Mouse (Mus musculus) mouse embryonic stem cell (cell line): Measurements from ENCODE around the gene Slc35f6.

Source experiments
- in situ Hi-C, 2 experiments: fragments of 300-500 bp; cut with MboI; formaldehyde crosslinking; loops; 1 replicate in 1 of 2; 3 replicates in 1 of 2; pipeline ENCODE4 v1.14.3; 2019 to 2020; ENCODE audit warnings: low sequenced_read_pairs in 2 of 2, low pct_unique_long_range_greater_than_20kb in 1 of 2, mixed read lengths in 1 of 2; ENCODE audit not compliant: unreplicated experiment in 1 of 2

Gene Slc35f6

DNA sequence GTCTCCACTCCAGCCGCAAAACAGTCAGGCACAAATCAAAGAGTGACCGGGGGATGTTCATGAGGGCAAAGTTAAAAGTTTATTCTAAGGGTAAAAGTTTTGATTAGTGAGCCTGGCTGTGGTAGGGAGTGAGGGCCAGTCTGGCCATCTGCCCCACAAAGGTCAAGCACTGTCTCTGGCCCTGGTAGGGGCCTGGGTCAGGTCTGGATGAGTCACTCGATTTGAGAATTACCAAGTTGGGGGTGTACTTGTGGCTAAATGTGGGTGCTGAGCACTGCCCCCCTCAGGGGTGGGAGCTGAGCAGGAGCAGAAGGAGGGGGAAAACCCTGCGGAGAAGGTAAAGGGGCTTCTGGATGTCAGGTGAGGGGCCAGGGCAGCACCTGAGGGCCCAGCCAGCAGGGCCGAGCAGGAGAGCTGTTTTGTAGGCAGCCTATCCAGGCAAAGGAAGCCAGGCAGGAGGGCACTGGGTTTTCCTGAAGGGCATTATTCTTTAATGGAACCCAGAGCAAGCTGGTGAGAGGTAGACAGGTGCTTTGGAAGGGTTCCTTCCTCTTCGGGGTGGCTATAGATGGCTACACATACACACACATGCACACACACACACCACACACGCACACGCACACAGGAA is 29.2 kb upstream of the Slc35f6 start:
- in situ Hi-C loops: no loop called here

DNA sequence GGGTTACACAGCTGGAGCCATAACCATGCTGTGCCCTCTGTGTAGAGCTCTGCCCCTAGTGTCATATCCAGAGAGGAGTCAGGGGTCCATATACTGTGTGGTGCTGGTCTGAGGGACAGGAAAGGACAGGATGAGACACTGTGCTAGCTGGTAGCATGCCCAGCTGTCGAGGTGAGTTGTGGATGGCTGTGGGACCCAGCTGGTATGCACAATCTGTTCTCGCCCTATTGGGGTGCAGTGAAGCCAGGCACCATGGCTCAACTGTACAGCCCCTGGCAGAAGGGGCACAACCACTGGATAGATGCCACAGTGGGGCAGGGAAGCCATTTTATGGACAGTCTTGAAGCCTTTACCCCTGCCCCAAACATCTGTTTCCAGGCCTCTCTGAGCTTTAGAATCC is 28.5 kb upstream of the Slc35f6 start:
- in situ Hi-C loops: no loop called here

DNA sequence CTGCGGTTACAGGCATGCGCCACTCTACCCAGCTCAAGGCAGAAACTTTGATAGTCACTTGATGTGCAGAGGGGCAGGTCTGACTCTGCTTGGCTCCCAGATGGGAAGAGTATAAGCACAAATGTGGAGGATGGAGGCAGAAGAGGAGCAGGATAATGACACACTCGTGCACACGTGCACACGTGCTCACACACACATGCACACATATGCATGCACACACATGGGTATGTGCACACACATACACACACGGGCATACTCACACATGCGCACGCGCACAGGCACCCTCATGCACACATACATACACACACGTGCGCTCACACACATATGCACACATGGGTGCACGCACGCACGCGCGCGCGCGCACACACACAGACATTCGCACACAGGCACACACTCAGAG is 27.2 kb upstream of the Slc35f6 start:
- in situ Hi-C loops: no loop called here

DNA sequence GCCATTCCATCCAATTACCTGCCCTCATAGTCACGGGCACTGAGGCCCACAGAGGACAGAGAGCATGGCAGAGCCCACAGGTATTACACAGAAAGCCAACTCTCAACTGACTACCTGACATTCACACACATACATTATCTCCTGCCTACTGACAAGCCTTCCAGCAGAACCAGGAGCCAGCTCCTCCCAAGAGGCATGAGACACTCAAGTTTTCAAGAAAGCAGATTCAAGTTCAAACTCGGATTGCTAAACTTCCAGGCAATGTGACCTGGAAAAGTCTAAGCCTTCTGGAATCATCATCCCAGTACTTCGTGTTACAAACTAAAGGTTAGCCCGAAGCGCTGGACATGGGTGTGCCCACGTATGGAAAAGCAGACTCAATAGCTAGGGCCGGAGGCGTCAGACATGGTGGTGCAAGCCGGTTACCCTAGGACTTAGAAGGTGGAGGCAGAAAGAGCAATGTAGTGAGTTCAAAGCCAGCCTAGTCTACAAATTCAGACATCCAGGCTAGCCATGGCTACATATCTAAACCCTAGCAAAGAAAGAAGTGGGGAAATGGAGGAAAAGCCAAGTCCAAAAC is 26.4 kb upstream of the Slc35f6 start:
- in situ Hi-C loops: no loop called here

DNA sequence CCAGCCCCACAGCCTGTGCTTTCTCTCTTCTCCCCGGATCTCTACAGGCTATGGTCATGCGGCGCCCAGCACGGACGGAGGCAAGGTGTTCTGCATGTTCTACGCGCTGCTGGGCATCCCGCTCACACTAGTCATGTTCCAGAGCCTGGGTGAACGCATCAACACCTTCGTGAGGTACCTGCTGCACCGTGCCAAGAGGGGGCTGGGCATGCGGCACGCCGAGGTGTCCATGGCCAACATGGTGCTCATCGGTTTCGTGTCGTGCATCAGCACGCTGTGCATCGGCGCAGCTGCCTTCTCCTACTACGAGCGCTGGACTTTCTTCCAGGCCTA is 25.9 kb upstream of the Slc35f6 start:
- in situ Hi-C loops: no loop called here

DNA sequence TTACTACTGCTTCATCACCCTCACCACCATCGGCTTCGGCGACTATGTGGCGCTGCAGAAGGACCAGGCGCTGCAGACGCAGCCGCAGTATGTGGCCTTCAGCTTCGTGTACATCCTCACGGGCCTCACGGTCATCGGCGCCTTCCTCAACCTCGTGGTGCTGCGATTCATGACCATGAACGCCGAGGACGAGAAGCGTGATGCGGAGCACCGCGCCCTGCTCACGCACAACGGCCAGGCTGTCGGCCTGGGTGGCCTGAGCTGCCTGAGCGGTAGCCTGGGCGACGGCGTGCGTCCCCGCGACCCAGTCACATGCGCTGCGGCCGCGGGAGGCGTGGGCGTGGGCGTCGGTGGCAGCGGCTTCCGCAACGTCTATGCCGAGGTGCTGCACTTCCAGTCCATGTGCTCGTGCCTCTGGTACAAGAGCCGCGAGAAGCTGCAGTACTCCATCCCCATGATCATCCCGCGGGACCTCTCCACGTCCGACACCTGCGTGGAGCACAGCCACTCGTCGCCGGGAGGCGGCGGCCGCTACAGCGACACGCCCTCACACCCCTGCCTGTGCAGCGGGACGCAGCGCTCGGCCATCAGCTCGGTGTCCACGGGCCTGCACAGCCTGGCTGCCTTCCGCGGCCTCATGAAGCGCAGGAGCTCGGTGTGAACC is 25.4 kb upstream of the Slc35f6 start:
- in situ Hi-C loops: no loop called here

DNA sequence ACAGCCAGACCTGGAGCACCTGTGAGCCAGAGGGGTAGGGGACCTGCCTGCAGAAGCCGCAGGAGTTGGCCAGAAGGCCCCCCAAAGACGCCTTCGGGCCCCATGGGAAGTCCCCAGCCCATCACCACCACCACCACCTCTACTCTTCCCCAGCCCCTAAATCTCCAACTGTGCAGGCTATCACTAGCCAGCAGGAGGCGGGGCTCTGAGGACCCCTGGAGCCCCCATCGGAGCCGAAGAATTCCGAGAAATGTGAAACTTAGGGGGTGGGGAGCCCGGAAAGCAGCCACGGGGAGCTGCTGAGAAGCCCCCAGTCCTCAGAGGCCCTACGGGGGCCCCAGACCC is 24.9 kb upstream of the Slc35f6 start:
- in situ Hi-C loops: no loop called here

DNA sequence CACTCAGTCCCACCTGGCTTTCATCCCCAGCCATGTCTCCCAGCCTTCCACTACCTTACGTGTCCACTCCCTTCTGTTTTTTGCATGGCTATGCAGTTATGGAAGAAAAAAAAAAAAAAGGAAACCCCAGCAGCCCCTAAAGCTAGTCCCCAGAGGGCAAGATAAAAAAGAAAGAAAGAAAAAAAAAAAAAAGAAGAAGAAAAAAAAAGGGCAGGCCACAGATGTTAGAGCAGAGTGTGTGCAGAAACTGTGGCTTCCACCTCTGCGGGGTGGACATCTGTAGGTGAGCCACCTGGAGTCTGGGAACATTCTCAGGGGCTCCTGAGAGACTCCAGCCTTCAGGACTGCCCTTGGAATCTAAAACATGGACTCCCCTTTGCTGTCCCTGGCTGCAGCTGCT is 24.4 kb upstream of the Slc35f6 start:
- in situ Hi-C loops: no loop called here

DNA sequence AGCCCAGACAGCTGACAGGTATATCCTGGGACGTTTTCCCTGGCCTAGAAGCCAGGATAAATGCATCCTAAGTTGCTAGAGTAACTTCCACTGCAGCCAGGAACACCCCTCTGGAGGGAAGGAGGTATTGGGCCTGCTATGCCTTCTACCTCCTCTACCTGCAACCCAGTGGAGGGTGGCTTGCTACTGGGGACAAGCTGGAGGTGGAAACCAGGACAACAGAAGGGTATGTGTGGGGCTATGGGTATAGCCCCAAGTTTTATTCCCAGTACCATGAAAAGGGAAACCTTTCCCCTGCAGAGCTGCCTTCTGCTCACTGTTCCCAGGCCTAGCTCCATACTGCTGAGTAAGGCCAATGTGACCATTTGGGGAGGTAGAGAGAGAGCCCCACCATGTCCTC is 23.4 kb upstream of the Slc35f6 start:
- in situ Hi-C loops: no loop called here

DNA sequence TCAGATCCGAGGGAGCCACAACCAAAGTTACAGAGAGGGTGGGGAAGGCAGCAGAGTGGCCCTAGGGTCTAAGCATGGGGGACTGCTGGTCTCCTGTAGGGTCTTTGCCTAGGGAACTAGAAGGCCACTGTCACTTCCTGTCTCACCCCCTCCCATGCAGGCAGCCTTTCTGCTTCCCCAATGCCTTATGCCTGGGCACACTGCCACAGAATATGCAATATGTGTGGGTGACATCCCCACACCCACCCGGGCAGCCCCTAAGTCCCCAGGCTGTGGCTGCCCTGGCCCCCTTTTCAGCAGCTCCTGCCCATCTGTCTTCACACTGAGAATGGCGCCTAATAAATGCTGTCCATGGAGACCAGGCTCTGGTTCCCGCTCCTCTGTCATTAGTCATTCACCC is 22.8 kb upstream of the Slc35f6 start:
- in situ Hi-C loops: no loop called here

DNA sequence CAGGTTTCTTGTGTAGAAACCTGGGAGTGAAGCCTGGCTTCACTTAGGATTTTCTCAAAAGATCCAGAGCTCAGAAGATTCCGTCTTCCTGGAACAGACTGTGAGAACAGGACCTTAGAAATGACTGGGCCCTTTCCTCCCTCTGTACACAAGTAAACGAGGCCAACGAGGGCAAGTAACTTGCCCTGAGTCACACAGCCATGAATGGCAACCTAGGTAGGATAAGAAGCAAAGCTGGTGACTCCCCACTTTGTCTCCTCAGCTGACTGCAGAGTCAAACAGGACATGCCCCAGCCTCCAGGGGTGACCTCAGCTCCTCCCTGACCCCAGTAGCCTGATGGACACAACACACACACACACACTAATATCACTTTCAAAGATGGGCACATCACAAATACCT is 22.4 kb upstream of the Slc35f6 start:
- in situ Hi-C loops: no loop called here

DNA sequence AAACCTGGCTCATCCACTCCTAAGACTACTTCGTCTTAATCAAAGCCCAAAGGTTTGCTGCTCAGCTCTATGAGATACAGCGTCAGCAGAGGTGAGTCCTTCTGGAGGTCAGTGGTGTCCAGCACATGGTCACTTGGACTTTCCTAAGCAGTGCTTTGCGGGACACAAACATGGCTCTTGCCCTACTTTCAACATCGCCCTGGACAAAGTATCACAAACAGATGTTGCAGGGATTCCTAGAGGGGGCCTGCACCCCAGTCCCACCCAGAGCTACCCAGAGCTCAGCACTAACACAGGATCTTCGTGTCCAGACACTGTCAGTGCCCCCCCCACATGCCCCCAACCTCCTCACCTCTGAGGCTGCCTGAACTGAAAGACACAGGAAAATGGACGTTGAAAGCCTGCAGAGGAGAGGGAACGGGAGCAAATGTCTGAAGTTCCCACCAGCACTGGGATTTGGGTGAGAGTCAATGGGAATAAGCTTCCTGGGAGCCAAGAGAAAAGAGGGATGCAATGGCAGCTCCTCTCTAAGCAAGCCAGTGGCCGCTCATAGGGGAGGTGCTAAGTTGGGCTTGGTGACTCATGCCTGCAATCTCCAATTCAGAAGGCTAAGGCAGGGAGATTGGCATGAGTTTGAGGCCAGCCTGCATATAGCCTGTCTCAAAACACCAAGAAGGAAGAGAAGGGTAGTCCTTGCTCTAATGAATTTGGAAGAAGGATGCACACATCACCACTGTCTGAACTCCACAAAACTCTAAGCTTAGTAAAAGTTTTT is 21.2 kb upstream of the Slc35f6 start:
- in situ Hi-C loops: no loop called here

DNA sequence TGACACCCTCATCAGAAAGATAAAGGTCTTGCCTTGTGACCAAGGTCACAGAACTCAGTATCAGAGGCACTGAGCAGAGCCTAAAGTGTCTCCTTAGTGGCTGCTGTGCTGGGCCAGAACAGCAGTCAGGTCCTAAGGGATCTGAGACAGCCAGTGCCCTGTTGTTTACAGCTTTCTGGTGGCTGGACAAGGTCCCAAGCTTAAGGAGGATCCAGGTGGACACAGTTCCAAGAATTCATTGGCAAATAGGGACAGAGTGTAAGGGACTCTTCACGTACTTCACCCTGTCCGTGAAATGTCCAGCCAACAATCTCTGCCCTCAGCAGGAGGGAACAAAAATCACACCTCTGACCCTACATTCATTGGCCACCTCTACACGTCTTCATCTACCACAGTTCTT is 19.2 kb upstream of the Slc35f6 start:
- in situ Hi-C loops: no loop called here

DNA sequence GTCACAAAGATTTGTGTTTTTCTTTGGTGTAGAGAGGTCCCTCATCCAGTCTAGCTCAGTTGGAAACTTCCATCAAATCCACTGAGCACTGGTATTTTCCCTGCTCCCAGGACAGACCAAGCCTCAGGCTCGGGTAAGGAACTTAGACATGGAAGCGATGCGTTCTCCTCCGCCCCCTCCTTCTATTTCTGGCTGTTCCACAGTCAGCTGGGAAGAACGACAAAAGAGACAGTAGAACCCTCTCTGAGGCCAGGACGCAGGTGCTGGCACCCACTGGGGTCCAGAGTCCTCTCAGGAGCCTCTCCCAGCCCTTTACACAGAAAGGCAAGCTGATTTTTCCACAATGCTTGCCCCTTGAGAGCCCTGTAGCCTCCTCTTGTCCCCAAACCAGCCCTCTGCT is 17.3 kb upstream of the Slc35f6 start:
- in situ Hi-C loops: no loop called here

DNA sequence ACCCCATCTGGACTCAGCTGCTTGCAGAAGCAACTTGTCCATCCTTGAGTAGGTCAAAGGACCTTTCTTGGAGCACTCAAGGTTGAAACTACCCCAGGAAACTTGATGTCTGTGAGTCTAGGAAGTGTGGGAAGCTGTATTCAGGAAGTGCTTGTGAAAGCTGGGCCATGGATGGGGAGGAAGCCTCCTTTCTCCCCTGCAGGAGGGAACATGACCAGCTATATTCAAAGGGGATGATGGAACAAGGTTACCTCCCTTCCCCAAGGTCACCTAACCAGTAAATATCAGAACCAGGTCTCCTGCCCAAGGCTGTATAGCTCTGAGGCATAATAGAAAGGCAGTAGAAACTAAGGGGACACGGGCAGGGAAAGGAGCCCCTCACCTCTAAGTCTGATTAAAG is 15.6 kb upstream of the Slc35f6 start:
- in situ Hi-C loops: no loop called here

DNA sequence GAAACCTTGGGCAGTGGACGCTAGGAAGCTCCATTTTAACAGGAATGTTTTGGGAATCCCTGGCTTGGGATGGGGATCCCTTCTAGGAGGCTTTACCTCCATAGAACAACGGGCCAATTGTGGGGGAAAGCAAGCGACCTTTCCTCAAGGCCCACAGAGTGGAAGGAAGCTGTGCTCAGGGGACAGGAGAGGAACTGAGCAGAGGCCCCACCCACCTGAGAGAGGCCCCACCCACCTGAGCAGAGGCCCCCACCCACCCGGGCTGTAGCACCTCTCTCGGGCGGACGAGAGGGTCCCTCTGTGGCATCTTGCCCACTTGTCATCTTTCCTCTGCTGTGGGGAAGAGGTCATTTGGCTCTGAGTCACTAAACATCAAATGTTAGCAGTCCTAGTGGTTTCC is 10.7 kb upstream of the Slc35f6 start:
- in situ Hi-C loops: loop anchor here (5.0 kb wide), 1 partner anchor 120 kb away; no protein-coding TSS in a partner anchor

DNA sequence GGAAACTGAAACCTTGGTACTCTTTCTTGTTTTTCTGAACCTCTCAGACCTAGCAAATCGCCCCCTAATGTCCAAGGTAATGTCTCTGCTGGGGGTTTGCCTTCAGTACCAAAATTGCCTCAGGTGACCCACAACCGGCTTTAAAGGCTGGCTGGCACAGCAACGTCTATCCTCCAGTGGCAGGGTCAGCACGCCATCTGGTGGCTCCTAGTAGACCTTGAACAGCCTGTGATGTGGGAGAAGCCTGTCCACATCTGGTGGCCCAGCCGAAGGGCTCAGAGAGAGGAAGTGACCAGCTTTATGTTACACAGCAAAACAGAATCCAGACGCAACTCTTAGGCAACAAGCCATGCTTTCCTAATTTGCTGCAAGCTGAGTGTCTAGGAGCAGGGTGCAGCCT is 9.7 kb upstream of the Slc35f6 start:
- in situ Hi-C loops: loop anchor here (5.0 kb wide), 1 partner anchor 121 kb away; no protein-coding TSS in a partner anchor

DNA sequence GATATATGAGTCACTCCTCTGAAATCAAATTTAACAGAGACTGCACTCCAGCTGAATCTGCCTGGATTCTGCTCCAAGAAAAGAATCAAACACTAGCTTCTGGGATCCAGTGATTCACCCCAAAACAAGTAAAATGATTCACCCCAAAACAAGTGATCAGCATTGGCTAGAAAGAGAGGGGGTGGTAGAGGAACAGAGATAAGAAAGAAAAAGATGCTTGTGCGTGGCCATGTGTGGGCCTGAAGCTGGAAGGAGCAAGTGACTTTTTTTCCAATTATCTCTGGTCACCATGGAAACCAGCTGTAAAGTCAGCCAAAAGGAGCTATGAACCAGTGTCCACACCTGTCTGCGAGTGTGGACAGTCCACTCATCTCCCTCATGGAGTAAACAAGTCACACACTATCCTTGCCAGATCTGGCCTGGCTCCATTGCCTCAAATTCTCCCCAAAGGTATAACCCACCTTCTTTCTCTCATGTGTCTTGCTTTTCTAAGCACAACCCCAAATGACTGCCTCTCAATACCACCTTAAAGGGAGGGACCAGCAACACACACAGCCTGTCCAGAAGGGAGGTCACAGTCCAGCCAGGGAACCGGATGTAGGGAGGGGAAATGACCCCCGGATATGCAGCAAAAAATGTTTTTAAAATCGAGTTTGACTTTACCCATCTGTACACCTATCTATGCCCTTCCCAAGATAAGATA is 4.1 kb upstream of the Slc35f6 start:
- in situ Hi-C loops: no loop called here

DNA sequence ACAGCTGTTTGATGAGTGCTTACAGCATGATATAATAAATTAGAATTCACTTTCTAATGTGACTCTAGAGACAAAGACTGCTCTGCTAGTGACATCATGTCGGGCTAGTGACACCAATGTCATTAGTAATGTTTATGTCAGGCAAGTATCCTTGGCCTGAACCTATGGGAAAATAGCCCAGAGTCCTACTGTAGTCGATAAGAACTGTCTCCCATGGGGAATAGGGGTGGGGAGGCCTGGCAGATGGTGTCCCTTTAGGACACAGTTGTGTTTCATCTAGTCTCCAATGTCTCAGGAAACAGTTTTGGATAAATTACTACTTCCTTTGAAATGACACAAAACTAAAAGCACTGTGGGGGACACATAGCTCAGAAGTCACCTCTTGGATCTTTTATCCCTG is 1.7 kb upstream of the Slc35f6 start:
- in situ Hi-C loops: no loop called here
